Comparison of ENCODE assay signal across 9 mouse cellular contexts in the genomic region with DNA sequence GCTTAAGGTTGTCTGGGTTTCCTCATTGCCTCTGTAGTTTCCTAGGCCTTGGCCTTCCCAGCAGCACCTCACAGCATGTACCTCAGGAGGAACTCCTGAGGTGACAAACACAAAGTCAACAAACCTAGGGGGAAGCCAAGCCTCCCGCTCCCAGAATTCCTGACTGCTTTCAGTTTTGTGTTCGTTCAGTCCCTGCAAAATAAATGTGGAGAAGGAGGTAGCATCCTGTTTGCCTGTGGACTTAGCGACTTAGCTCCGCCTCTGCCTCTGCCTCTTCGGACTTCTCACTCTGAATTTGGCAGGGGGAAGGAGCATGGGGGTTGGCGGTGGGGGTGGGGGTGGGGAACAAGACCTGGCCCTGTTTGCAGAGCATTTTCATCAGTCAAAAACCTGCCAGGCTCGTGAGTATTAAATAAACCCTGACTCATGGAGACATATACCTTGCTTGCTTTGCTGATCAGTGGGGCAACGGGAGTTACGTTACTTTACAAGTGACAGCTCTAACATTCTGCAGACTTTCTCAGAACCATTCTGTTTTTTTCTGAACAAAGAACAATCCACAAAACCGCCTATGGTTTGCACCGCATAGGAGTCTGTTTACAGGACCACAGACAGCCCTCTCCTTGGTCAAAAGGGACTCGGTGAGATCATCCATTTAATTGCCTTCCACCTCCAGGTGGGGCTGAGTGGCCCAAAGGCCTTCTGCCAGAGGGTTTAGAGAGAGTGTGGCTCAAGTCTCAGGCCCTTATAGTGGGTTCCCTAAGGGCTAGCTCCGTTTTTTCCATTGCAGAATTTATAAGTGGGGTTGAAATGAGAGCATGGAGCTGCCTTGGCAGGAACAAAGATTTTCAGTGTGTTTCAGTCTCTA. TPM values are rescaled to one million over a fixed set of nuclear protein-coding genes. Genes with fewer than 3 reads are reported as not detected.
DNase-seq lines count a peak whose midpoint lies in the region; ATAC-seq and TF ChIP-seq lines count a peak whose summit lies in the region.
"Had no signal": no experiment of that assay in that cellular context is flagged by ENCODE, and none has a peak within 500 bp of the region (broad histone marks: within the 10 kb centered on the region; RNA-seq: fewer than 3 reads in every experiment).

No protein-coding gene starts in this region.

- H3K9me3 ChIP-seq in kidney, embryonic 16.5 days (ENCODE audit: low read length), result no peaks in the 10 kb centered on the region
- H3K9me3 ChIP-seq in embryonic facial prominence, embryonic 15.5 days (replicated peaks), result no peaks in the 10 kb centered on the region
- no peaks in the 10 kb centered on the region for H3K9me3 ChIP-seq in limb, embryonic 10.5 days (replicated peaks)

- TF ChIP-seq CTCF in cerebellum, adult 2 months (IDR thresholded peaks at IDR 0.05; ENCODE audit: borderline replicate concordance, insufficient read depth, low read depth, low read length), result no peak

- H3K4me3 ChIP-seq in kidney, embryonic 16.5 days (ENCODE audit: low read length), result no peak overlapping the region
- H3K4me3 ChIP-seq in embryonic facial prominence, embryonic 15.5 days (replicated peaks), result no peak overlapping the region
- H3K4me3 ChIP-seq in limb, embryonic 10.5 days, result peak overlapping the region; percentile 8; the same call in 1 of the 2 replicates
- H3K4me3 ChIP-seq in cerebellum, adult 2 months (replicated peaks; ENCODE audit: insufficient read depth, low read depth, low read length), result no peak overlapping the region

- 0 out of 2 replicates have a peak, but pooled peaks cover 2% of the 10 kb centered on the region for H3K27me3 ChIP-seq in kidney, embryonic 16.5 days (ENCODE audit: insufficient read depth, low read length)
- no peaks in the 10 kb centered on the region for H3K27me3 ChIP-seq in embryonic facial prominence, embryonic 15.5 days
- peaks cover 34% of the 10 kb centered on the region for H3K27me3 ChIP-seq in limb, embryonic 10.5 days (ENCODE audit: low read depth, poor library complexity, severe bottlenecking)
- H3K27me3 ChIP-seq in cerebellum, adult 2 months (ENCODE audit: control insufficient read depth, insufficient read depth, low read length), result no peaks in the 10 kb centered on the region

- peak overlapping the region; percentile 24 for H3K4me2 ChIP-seq in kidney, embryonic 16.5 days (replicated peaks; ENCODE audit: low read depth, low read length)
- 0 out of 2 replicates have a peak overlapping the region, but pooled peaks have one; percentile 2 for H3K4me2 ChIP-seq in embryonic facial prominence, embryonic 15.5 days (replicated peaks)

- 0 out of 2 replicates have a peak, but pooled peaks have one; percentile 19 for ATAC-seq in kidney, embryonic 16.5 days (ENCODE audit: low FRiP score, low TSS enrichment)
- ATAC-seq in embryonic facial prominence, embryonic 15.5 days (ENCODE audit: insufficient number of reproducible peaks, low FRiP score, low TSS enrichment, low read depth), result peak; percentile 85
- ATAC-seq: midbrain, embryonic 16.5 days had no signal

- no peak for DNase-seq in kidney, postnatal 10 days
- DNase-seq in limb, embryonic 10.5 days (ENCODE audit: low spot score), result no peak
- peak; percentile 26 for DNase-seq in lung, postnatal 36 days
- DNase-seq in spleen, adult 18-20 months, result no peak
- no peak for DNase-seq in cerebellum, adult 2 months
- DNase-seq in adipocyte (ENCODE audit: low spot score), result no peak

- H3K27ac ChIP-seq in kidney, embryonic 16.5 days (ENCODE audit: low read length), result no peak overlapping the region
- peak overlapping the region; percentile 84 for H3K27ac ChIP-seq in embryonic facial prominence, embryonic 15.5 days (replicated peaks)
- peak overlapping the region; percentile 79 for H3K27ac ChIP-seq in limb, embryonic 10.5 days
- no peak overlapping the region for H3K27ac ChIP-seq in cerebellum, adult 2 months (ENCODE audit: insufficient read depth, low read length)

- H3K9ac ChIP-seq in kidney, embryonic 16.5 days (replicated peaks; ENCODE audit: low read length), result peak overlapping the region; percentile 44
- H3K9ac ChIP-seq in embryonic facial prominence, embryonic 15.5 days, result no peak overlapping the region

- WGBS in kidney, embryonic 16.5 days, result 18% methylated on average over 13 of the region's 13 CpGs
- 15% methylated on average over 13 of the region's 13 CpGs for WGBS in embryonic facial prominence, embryonic 15.5 days
- 12% methylated on average over 13 of the region's 13 CpGs for WGBS in limb, embryonic 10.5 days
- WGBS in cerebellum, adult 2 months, result 57% methylated on average over 13 of the region's 13 CpGs

- peaks cover 14% of the 10 kb centered on the region for H3K4me1 ChIP-seq in kidney, embryonic 16.5 days (ENCODE audit: insufficient read depth, low read length)
- H3K4me1 ChIP-seq in embryonic facial prominence, embryonic 15.5 days, result peaks cover 20% of the 10 kb centered on the region
- H3K4me1 ChIP-seq in limb, embryonic 10.5 days, result peaks cover 33% of the 10 kb centered on the region
- H3K4me1 ChIP-seq in cerebellum, adult 2 months (ENCODE audit: control insufficient read depth, insufficient read depth, low read length), result no peaks in the 10 kb centered on the region

- no peak for TF ChIP-seq POLR2A in cerebellum, adult 2 months (IDR thresholded peaks at IDR 0.05; ENCODE audit: borderline replicate concordance, insufficient read depth, low read length)

- H3K36me3 ChIP-seq in kidney, embryonic 16.5 days (ENCODE audit: insufficient read depth, low read length), result no peaks in the 10 kb centered on the region
- no peaks in the 10 kb centered on the region for H3K36me3 ChIP-seq in embryonic facial prominence, embryonic 15.5 days
- no peaks in the 10 kb centered on the region for H3K36me3 ChIP-seq in limb, embryonic 10.5 days

RNA-seq across cellular contexts. Expression of a gene that starts 15.7 kb away (rescaled TPM):
- 3.8 and 4.2 TPM in 2 replicates for polyA plus RNA-seq in kidney, embryonic 16.5 days (2015; fragmentation: Nextera tagmentation; extraction: Ambion mirVana)
- polyA plus RNA-seq in embryonic facial prominence, embryonic 15.5 days (2015; fragmentation: Nextera tagmentation; extraction: Ambion mirVana), result 15.3 and 16.3 TPM in 2 replicates
- polyA plus RNA-seq in limb, embryonic 10.5 days (2016; fragmentation: Nextera tagmentation; extraction: Ambion mirVana), result 10.5 and 16.1 TPM in 2 replicates
- polyA plus RNA-seq in cerebellum, adult 2 months (2012; rRNA removed), result 13.2 and 15.6 TPM in 2 replicates

Comparison
In these comparisons a context has a peak if more than half of its experiments do, and no peak if none do; other contexts are left out.
1. H3K27ac ChIP-seq: peak in embryonic facial prominence, embryonic 15.5 days (single experiment) and limb, embryonic 10.5 days (single experiment); none in kidney, embryonic 16.5 days (single experiment) and cerebellum, adult 2 months (single experiment).